Mouse (Mus musculus) kidney, postnatal 14 days (tissue): ENCODE data around the gene Hoxa5.

Experiments used
- DNase-seq: peaks from one replicate; pipeline ENCODE4 v3.0.0; 2022; ENCODE audit warnings: mixed read lengths

The Hoxa5 gene

DNA sequence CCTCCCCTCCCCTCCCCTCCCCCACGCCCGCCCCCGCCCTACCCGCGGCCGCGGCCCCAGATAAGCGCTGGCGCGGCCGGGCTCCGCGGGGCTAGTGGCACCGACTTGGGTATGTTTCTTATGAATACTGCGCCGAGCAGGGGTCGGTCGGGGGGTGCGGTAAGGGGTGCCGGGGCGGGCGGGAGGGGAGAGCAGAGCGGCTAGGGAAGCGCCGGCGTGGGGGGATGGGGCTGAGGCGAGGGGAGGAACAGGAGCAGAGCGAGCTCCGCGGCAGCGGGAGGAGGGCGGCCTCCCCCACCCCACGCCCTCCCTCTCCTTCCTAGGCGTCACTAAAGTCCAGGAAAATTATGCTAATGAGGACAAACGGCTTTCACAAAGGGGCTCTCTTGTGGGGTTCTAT lies 28.5 kb downstream of the Hoxa5 start:
- DNase-seq = peak; percentile 76

GRCm38 (mm10) chr6:52174968-52175751 lies 29.2 kb downstream of the Hoxa5 start:
- DNase-seq = peak; percentile 77

DNA sequence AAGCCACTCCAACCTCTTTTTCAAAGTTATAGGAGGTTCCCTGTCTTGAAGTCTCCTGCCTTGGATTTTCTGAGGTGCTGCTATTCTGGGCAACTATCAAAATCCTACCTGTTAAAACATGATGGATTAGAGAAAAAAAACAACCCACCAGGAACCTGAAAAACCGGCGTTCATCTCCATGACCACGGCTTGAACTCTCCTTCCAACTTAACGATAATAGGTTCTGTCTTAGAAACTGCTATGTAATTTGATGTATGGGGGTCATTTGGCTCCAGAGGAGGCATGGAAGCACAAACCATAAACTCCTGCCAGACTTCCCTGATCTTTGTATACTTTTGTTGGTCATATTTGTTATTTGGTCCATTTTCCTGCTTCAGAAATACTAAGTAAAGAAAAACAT lies 30.7 kb downstream of the Hoxa5 start:
- DNase-seq = no peak

- peak; percentile 95 for DNase-seq
Observed at GRCm38 (mm10) chr6:52172501-52172900, 31.9 kb downstream of the Hoxa5 start.

DNA sequence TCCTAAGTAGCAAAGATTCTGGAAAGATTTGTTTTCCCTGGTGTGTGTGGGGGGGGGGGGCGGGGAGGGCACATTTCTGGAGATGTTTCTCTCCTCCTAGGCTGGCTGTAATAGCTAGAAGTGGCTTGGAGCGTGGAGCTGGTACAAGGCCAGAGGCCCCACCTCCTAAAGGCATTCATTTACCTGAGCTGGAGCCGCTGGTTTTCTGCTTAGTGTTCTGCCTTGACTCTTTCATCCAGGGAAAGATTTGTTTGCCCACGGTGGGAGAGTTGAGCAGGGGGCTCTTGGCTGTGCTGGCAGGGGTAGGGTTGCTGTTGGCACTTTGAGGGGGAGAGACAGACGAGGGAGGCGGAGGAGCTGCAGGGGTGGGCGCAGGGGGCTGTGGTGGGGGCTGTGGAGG lies 32.4 kb downstream of the Hoxa5 start:
- peak; percentile 50 for DNase-seq

DNA sequence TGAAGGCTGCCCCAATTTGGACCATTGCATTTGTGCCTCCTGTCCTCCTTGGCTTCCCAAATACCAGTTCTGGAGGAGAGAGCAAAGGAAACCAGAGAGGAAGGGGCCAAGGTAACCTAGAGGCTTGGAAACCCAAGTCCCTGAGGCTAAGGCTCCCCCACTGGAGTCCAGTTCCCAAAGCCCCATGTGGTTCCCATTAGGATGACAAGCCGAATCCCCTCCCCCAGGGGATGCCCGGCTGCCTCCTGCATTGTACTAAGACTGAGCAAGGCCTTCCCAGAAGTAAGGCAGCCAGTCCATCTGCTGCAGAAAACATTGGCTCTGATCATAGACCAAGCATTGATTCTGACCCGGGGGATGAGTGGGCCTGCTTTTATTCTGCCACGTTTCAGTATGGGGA lies 33.1 kb downstream of the Hoxa5 start:
- peak; percentile 29 for DNase-seq

GRCm38 (mm10) chr6:52170898-52171223 lies 33.5 kb downstream of the Hoxa5 start:
- peak; percentile 71 for DNase-seq

- no peak for DNase-seq
Observed at GRCm38 (mm10) chr6:52170166-52170897, 34.1 kb downstream of the Hoxa5 start.

- peak; percentile 20 for DNase-seq
Observed at GRCm38 (mm10) chr6:52169499-52170165, 34.8 kb downstream of the Hoxa5 start.

- peak; percentile 38 for DNase-seq
Observed at GRCm38 (mm10) chr6:52168191-52169055, 36.0 kb downstream of the Hoxa5 start.

- DNase-seq = no peak
Observed at GRCm38 (mm10) chr6:52167736-52168161, 36.6 kb downstream of the Hoxa5 start.

DNA sequence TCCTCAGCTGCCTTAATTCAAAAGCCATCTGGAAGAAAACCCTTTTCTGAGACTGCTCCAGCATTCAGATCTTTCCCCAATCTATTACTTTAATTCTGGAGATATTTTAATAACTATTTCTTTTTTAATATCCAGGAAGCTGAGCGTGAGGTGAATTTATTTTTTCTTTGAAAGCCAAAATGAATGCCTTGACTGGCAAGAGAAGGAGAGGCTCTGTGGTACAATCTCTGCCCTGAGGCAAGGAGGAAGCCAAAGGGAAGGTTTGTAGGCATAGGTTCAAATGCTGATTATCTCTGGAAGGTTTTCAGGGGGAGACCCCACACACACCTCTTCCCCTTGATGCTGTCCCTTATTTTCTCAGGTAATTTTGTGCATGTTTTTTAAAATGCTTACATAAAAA lies 37.2 kb downstream of the Hoxa5 start:
- DNase-seq = no peak

DNA sequence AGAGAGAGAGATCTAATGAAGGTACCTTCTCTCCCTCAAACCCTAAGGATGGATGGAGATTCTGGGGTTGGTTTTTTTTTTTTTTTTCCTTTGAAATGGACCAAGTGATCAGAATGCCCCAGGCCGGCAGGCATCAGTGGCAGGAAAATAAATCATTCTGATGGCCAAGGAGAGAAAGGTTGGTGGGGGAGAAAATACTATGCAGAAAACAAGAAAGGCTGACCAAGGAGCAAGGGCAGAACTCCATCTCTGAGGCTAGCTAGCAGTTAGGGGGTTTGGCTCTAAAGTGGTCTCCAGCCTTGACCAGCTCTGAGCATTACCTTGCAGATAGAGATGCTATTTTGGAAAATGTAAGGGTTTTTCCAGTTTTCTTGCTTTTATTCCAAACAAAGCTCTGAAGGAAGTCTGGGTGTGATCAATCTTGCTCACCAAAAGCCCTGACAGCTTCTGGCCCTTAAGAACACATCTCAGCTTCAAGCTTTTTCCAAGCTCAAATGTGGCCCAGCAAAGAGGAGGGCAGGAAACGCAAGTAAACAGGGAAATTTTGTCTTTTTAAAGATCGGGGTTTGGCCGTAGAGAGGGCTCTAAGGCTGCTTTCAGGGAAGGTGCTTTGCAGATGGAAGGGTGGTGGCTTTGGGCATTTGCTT lies 37.8 kb downstream of the Hoxa5 start:
- DNase-seq = no peak

- peak; percentile 56 for DNase-seq
Observed at GRCm38 (mm10) chr6:52165441-52166370, 38.7 kb downstream of the Hoxa5 start.

GRCm38 (mm10) chr6:52164626-52165440 lies 39.6 kb downstream of the Hoxa5 start, which contains the start of gene Hoxa2:
Gene Hoxa2, minus strand, starts transcription at chr6:52164831.
- DNase-seq = peak; percentile 48

GRCm38 (mm10) chr6:52164051-52164625 lies 40.2 kb downstream of the Hoxa5 start:
- peak; percentile 49 for DNase-seq

- DNase-seq = peak; percentile 27
Observed at GRCm38 (mm10) chr6:52163366-52164031, 40.9 kb downstream of the Hoxa5 start.

DNA sequence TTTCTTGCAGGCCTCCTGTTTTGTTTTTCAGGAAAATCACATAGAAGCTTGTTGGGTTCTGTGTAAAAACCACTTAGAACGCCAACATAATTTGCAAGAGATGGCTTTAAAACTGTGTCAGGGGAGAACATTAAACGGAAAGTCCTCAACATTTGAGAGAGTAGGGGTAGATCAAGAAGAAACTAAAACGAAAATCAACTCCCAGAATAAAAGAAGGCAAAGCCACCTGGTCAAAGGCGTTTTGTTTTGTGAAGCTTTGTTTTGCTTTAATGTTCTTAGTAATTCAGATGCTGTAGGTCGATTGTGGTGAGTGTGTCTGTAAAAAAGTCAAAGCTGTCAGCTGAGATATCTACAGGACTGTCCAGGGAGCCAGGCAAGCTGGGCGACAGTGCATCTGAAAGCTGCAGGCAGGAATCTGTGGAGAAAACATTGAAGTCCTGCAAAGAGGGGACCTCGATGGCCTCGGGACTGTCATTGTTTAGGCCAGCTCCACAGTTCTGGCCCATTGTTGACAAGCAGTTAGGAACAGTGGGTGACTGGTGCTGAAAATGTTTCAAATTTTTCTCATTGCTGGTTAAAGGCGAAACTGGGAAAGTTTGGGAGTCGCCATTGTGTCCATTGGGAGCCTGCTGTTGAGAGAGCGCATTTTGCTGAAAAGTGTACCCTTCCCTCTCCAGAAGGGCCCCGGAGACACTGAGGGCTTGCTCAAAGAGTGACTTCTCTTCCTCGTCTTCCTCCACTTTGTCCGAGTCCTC lies 41.6 kb downstream of the Hoxa5 start:
- DNase-seq = no peak

GRCm38 (mm10) chr6:52162093-52162380 lies 42.4 kb downstream of the Hoxa5 start:
- DNase-seq = peak; percentile 44
